Mouse (Mus musculus) small intestine, adult 2 months (tissue): ENCODE measurements around the gene Swsap1.

Source experiments
- CTCF ChIP-seq: fragments of 200-500 bp; IDR thresholded peaks from 2 replicates; pipeline ENCODE4 v1.5.1; 2012; ENCODE audit warnings: low read depth, mild to moderate bottlenecking, control low read depth, inconsistent platforms, low read length, moderate library complexity, mixed read lengths; ENCODE audit not compliant: insufficient replicate concordance, insufficient read length; ENCODE audit errors: extremely low read depth
- POLR2A ChIP-seq: fragments of 200-500 bp; IDR thresholded peaks from 2 replicates; pipeline ENCODE4 v1.6.1; 2012; ENCODE audit warnings: low read depth, mild to moderate bottlenecking, control low read depth, inconsistent platforms, low read length, moderate library complexity

GRCm38 (mm10) chr9:21978398-21979128 lies 23.0 kb downstream of the Swsap1 start:
- TF ChIP-seq CTCF (no peak), POLR2A (no peak)
